Mouse (Mus musculus) limb, embryonic 15.5 days (tissue): Measurements from ENCODE around the gene Rab11a. TPM values are rescaled to one million over a fixed set of nuclear protein-coding genes. Genes with fewer than 3 reads are reported as not detected.

ENCODE experiments used
- ATAC-seq: fragments of 200-750 bp; cut with Nextera tagmentation; 2 replicates; pipeline ENCODE4 v1.8.0; 2017; ENCODE audit warnings: low read depth, moderate TSS enrichment; ENCODE audit not compliant: insufficient number of reproducible peaks, low FRiP score, low TSS enrichment
- H3K27ac ChIP-seq: fragments of 300-500 bp; sonication (generic); 2 replicates; pipeline ENCODE4 v1.5.1; 2015; ENCODE audit warnings: moderate library complexity, mild to moderate bottlenecking, inconsistent platforms
- H3K27me3 ChIP-seq: fragments of 300-500 bp; sonication (generic); 2 replicates; pipeline ENCODE4 v1.6.1; 2015; ENCODE audit warnings: inconsistent platforms
- H3K36me3 ChIP-seq: fragments of 300-500 bp; sonication (generic); 2 replicates; pipeline ENCODE4 v1.6.1; 2015; ENCODE audit warnings: inconsistent platforms
- H3K4me1 ChIP-seq: fragments of 300-500 bp; sonication (generic); 2 replicates; pipeline ENCODE4 v1.6.1; 2015; ENCODE audit warnings: inconsistent platforms
- H3K4me2 ChIP-seq: fragments of 300-500 bp; sonication (generic); 2 replicates; pipeline ENCODE4 v1.6.1; 2015; ENCODE audit warnings: mild to moderate bottlenecking, inconsistent platforms
- H3K4me3 ChIP-seq: fragments of 300-500 bp; sonication (generic); 2 replicates; pipeline ENCODE4 v1.5.1; 2015; ENCODE audit warnings: mild to moderate bottlenecking, inconsistent platforms
- H3K9ac ChIP-seq: fragments of 300-500 bp; sonication (generic); 2 replicates; pipeline ENCODE4 v1.6.1; 2015; ENCODE audit warnings: inconsistent platforms
- H3K9me3 ChIP-seq: fragments of 300-500 bp; sonication (generic); 2 replicates; pipeline ENCODE4 v1.6.1; 2016; ENCODE audit warnings: inconsistent platforms
- WGBS: fragments of 180-500 bp; shearing (Covaris S2); methylation state at CpG from one replicate; pipeline ENCODE4 v1.1.7; 2015; 5-methylcytosine and 5-hydroxymethylcytosine counted together
- polyA plus RNA-seq: library from polyadenylated mRNA; unstranded; fragments of >200 nt; fragmentation: Nextera tagmentation; extraction: Ambion mirVana; gene quantifications from 2 replicates; pipeline ENCODE4 v1.2.1, GENCODE M21; 2015

The Rab11a gene
- polyA plus RNA-seq, 1 experiment from 2014 or later = 503 TPM

DNA sequence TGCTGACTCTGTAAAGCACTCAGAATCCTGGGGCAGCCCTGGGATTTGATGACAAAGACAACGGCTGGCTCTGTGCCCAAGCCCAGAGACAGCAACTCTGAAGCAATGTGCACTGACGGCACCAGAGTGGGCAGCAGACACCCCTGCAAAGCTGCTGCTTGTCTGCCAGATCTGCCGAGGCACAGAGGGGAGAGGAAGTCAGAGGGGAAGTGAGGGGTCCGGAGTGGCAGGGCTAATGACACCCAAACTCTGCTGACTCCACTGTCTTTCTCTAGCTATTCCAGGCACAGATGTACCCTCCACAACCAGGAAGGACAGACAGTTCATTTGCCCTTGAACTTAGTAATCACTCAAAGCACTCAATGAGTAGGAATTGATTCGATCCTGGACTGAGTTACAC, 33.7 kb upstream of the Rab11a start:
- Histone ChIP-seq H3K9ac (no peak overlapping the region), H3K4me3 (no peak overlapping the region), H3K4me2 (no peak overlapping the region), H3K9me3 (no peaks in the 10 kb centered on the region), H3K27me3 (no peaks in the 10 kb centered on the region), H3K36me3 (no peaks in the 10 kb centered on the region), H3K4me1 (no peaks in the 10 kb centered on the region), H3K27ac (no peak overlapping the region)
- no peak for ATAC-seq
- 61% methylated on average over 5 of the region's 5 CpGs for WGBS

DNA sequence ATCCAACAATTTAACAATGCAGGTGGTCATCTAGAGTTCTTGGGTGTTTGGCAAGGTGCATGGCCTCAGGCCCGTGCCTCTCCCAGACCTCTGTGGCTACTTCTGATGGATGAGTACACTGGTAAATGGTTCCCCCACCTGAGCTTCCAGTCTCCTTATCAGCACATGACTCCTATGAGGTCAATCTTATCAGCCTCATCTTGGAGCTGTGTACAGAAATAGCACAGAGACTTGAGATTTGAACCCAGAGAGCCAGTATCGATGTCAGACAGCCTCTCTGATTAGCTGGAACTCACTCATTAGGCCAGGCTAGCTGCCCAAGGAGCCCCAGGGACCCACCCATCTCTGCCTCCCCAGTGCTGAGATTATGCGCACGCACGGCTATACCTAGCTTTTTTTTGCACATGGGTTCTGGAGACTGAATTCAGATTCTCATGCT, 32.9 kb upstream of the Rab11a start:
- no peaks in the 10 kb centered on the region for H3K9me3 ChIP-seq
- WGBS = 81% methylated on average over 5 of the region's 5 CpGs
- H3K9ac ChIP-seq = no peak overlapping the region
- no peak for ATAC-seq
- H3K4me3 ChIP-seq = no peak overlapping the region
- H3K27ac ChIP-seq = no peak overlapping the region
- no peaks in the 10 kb centered on the region for H3K4me1 ChIP-seq
- H3K27me3 ChIP-seq = no peaks in the 10 kb centered on the region
- no peaks in the 10 kb centered on the region for H3K36me3 ChIP-seq
- H3K4me2 ChIP-seq = no peak overlapping the region

DNA sequence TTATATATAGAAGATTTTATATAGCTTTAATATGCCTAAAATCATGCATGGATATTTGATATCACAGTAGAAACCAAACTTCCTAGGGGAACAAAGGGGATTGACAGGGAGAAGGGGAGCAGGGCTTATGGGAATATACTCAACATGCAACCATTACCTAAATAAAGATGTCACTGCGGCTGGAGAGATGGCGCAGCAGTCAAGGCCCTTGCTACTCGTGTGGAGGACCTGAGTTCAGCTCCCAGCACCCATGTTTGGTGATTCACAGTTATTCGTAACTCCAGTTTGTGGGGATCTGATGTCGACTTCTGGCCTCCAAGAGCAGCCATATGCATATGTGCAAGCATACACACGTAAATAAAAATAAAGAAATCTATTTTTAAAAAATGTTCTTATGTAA, 32.4 kb upstream of the Rab11a start:
- no peak overlapping the region for H3K9ac ChIP-seq
- H3K4me3 ChIP-seq = no peak overlapping the region
- H3K4me1 ChIP-seq = no peaks in the 10 kb centered on the region
- no peak for ATAC-seq
- H3K36me3 ChIP-seq = no peaks in the 10 kb centered on the region
- H3K27me3 ChIP-seq = no peaks in the 10 kb centered on the region
- H3K9me3 ChIP-seq = no peaks in the 10 kb centered on the region
- H3K27ac ChIP-seq = no peak overlapping the region
- no peak overlapping the region for H3K4me2 ChIP-seq
- WGBS = 91% methylated on average over 6 of the region's 6 CpGs

DNA sequence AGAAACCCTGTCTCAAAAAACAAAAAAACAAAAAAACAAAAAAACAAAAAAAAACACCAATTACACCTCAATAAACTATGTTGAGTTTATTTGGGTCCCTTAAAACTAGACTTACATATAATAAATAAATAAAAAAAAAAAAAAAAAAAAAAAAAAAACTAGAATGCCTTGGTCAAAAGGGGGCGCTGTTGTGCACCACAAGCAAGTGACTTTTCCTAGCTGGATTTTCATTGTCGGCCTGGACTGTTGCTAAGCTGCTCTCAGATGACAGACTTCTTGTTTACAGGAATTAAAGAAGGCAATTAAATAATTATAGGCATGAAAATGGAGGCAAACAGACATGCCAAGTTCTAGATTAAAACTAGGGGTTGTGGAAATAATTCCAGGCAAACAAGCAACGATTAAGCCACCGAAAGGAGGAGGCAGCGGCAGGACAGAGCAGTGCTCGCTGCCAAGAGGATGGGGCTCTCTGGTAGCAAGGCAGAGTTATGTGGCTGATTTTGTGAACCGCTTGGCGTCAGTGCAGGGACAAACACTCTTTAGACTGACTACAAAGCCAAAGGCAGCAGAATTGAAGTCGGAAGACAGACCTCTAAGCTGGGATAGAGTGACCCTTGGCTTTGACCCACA, 31.6 kb upstream of the Rab11a start:
- Histone ChIP-seq H3K9me3 (no peaks in the 10 kb centered on the region), H3K4me1 (no peaks in the 10 kb centered on the region), H3K27me3 (no peaks in the 10 kb centered on the region), H3K4me2 (no peak overlapping the region), H3K36me3 (no peaks in the 10 kb centered on the region), H3K9ac (no peak overlapping the region), H3K4me3 (no peak overlapping the region), H3K27ac (no peak overlapping the region)
- no peak for ATAC-seq
- WGBS = 43% methylated on average over 9 of the region's 9 CpGs

DNA sequence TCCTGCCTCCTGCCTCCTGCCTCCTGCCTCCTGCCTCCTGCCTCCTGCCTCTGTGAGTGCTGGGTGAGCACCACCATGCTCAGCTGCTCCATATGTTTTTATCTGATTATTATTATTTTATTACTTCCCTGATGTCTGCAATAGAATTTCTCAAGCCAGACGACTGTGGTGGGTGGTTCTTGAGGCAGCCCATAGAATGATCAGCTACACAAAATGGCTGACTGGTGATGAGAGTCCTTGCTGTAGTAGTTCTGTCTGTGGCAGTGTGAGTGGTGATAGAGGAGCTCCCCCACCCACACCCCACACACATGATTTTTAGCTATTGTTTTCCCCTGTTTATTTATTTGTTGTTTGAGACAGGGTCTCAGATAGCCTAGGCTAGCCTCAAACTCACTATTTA, 30.2 kb upstream of the Rab11a start:
- H3K36me3 ChIP-seq = no peaks in the 10 kb centered on the region
- no peak overlapping the region for H3K9ac ChIP-seq
- no peak overlapping the region for H3K27ac ChIP-seq
- ATAC-seq = no peak
- H3K4me1 ChIP-seq = no peaks in the 10 kb centered on the region
- no peaks in the 10 kb centered on the region for H3K27me3 ChIP-seq
- H3K4me2 ChIP-seq = no peak overlapping the region
- WGBS = 34% methylated on average over 1 of the region's 1 CpGs
- H3K9me3 ChIP-seq = no peaks in the 10 kb centered on the region
- H3K4me3 ChIP-seq = no peak overlapping the region

DNA sequence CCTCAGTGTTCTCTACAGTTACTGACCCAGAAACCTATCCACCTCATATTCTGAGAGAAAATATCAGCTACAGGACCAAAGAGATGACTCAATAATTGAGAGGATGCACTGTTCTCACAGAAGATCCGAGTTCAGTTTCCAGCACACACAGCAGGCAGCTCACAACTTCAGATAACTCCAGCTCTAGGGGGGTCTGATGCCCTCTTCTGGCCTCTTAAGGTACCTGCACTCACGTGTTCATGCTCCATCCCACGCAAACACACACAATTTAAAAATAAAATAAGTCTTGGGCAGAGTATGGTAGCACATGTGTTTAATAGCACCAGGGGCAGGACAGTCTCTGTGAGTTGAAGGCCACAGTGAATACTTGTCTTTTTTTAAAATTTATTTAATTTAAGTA, 28.6 kb upstream of the Rab11a start:
- no peak overlapping the region for H3K4me3 ChIP-seq
- H3K9ac ChIP-seq = no peak overlapping the region
- 87% methylated on average over 3 of the region's 3 CpGs for WGBS
- no peak overlapping the region for H3K27ac ChIP-seq
- no peaks in the 10 kb centered on the region for H3K27me3 ChIP-seq
- H3K4me2 ChIP-seq = no peak overlapping the region
- no peaks in the 10 kb centered on the region for H3K9me3 ChIP-seq
- H3K36me3 ChIP-seq = no peaks in the 10 kb centered on the region
- ATAC-seq = no peak
- no peaks in the 10 kb centered on the region for H3K4me1 ChIP-seq

DNA sequence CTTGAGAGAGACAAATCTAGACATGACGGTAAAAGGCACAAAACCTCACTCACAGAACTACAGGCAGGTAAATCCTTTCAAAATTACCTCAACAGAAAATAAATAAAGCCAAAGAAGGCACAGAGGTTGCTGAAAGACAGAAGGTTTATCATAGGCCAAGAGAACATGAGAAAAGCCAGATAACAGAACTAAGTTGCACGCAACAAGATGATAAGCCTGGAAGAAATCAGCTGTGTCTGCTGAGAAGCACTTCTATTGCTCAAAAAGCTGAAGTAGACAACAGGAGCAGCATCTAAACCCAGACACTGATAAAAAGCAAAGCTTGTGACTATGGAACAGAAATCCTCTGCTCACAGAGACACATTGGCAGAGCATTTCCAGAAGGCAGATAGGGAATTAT, 27.3 kb upstream of the Rab11a start:
- H3K9ac ChIP-seq = no peak overlapping the region
- H3K9me3 ChIP-seq = no peaks in the 10 kb centered on the region
- no peak overlapping the region for H3K27ac ChIP-seq
- WGBS = 88% methylated on average over 2 of the region's 2 CpGs
- H3K27me3 ChIP-seq = no peaks in the 10 kb centered on the region
- no peak for ATAC-seq
- no peak overlapping the region for H3K4me2 ChIP-seq
- no peaks in the 10 kb centered on the region for H3K36me3 ChIP-seq
- no peaks in the 10 kb centered on the region for H3K4me1 ChIP-seq
- H3K4me3 ChIP-seq = no peak overlapping the region

DNA sequence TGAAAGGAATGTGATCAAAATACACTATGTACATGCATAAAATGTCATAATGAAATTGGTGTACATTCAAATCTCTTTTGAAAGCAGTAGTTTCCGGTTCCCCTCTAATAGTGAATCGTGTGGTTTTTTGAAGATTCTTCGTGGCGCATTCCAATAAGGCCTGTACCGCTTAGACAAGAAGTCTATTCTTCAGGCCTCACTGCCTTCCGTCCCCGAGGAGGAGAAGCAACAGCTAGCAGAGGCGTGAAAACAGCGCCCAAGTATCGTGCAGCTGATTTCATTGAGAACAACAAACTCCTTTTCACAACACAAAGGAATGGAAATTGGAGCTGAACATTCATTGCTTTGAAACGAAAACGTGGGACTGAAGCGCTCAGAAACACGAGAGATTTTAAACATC, 20.5 kb upstream of the Rab11a start:
- WGBS = 77% methylated on average over 14 of the region's 14 CpGs

DNA sequence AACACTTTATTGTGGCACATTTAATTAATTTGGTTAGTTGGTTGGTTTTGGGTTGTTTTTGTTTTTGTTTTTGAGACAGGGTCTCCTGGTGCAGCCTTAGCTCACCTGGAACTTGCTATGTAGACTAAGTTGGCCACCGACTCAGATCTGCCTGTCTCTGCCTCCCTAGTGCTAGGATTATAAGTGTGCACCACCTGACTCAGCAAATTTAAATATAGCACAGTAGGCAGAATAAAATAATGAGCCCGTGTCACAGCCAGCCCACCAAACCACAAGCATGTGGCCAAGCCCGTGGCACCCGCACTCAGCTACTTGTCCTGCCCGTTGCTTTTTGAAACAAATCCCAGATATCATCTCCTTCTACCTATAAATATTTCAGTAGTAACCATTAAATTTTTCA, 15.0 kb upstream of the Rab11a start:
- no peaks in the 10 kb centered on the region for H3K9me3 ChIP-seq
- H3K4me2 ChIP-seq = no peak overlapping the region
- no peak for ATAC-seq
- no peak overlapping the region for H3K4me3 ChIP-seq
- no peak overlapping the region for H3K9ac ChIP-seq
- no peaks in the 10 kb centered on the region for H3K27me3 ChIP-seq
- H3K4me1 ChIP-seq = no peaks in the 10 kb centered on the region
- H3K27ac ChIP-seq = no peak overlapping the region
- WGBS = 80% methylated on average over 5 of the region's 5 CpGs
- no peaks in the 10 kb centered on the region for H3K36me3 ChIP-seq

More for the DNA sequence above, 20.5 kb upstream of the Rab11a start:
- Histone ChIP-seq H3K9ac (no peak overlapping the region), H3K27me3 (no peaks in the 10 kb centered on the region), H3K27ac (no peak overlapping the region), H3K4me3 (no peak overlapping the region), H3K4me1 (no peaks in the 10 kb centered on the region), H3K4me2 (no peak overlapping the region), H3K9me3 (no peaks in the 10 kb centered on the region), H3K36me3 (no peaks in the 10 kb centered on the region)
- ATAC-seq = no peak

DNA sequence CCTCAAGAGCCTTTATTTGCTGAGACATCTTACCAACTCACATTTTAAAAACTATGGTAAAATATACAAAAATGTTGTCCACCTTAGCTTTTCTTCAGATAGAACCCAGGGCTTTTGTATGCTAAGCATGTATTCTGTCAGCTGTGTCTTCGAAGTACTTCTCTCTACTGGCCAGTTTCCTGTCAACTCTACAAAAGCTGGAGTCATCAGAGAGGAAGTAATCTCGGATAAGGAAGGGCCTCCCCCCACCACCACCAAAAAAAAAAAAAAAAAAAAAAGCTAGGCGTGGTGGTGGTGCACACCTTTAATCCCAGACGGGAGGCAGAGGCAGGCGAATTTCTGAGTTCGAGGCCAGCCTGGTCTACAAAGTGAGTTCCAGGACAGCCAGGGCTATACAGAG, 11.8 kb upstream of the Rab11a start:
- no peak overlapping the region for H3K4me2 ChIP-seq
- no peak overlapping the region for H3K4me3 ChIP-seq
- H3K36me3 ChIP-seq = no peaks in the 10 kb centered on the region
- no peak overlapping the region for H3K9ac ChIP-seq
- no peaks in the 10 kb centered on the region for H3K9me3 ChIP-seq
- no peaks in the 10 kb centered on the region for H3K4me1 ChIP-seq
- ATAC-seq = no peak
- WGBS = 85% methylated on average over 6 of the region's 6 CpGs
- no peak overlapping the region for H3K27ac ChIP-seq
- H3K27me3 ChIP-seq = no peaks in the 10 kb centered on the region

DNA sequence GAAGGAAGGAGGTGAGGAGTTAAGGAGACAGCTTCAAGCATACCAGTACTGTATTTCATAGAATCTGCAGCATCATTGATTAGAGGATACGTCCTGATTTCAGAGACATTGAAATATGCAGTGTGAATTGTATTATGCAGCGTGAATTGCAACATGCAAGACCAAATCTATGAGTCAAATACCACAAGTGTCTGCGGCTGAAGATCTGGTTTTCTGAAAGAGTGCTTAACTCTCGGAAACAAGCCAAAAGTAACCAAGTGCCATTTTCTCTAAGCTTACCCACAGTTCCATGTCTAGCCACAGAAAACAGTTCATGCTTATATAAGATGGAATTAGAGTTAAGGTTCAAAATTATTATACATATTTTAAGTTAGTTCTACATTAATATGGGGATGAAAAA, 10.2 kb upstream of the Rab11a start:
- H3K36me3 ChIP-seq = no peaks in the 10 kb centered on the region
- H3K4me1 ChIP-seq = no peaks in the 10 kb centered on the region
- H3K9me3 ChIP-seq = no peaks in the 10 kb centered on the region
- no peak overlapping the region for H3K4me2 ChIP-seq
- ATAC-seq = no peak
- no peaks in the 10 kb centered on the region for H3K27me3 ChIP-seq
- 75% methylated on average over 4 of the region's 4 CpGs for WGBS
- H3K4me3 ChIP-seq = no peak overlapping the region
- H3K27ac ChIP-seq = no peak overlapping the region
- H3K9ac ChIP-seq = no peak overlapping the region

DNA sequence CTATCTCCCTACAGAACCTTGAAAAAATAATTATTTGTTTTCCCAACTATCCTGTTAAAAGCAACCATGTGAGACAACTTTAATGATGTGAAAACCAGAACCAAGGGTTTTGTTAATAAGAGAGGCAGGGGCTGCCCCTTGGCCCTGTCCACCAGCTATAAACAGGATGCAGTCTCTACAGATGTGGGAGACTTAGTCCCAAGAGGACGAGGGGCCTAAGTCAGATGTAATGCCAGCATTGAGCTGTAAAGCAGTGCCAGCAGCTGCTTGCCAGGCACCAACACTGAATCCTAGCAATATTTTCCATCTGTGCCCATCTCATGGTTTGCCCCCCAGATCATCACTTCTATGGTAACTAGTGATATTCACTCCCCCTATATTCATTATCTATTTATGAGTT, 4.9 kb upstream of the Rab11a start:
- no peak for ATAC-seq
- H3K36me3 ChIP-seq = no peaks in the 10 kb centered on the region
- no peak overlapping the region for H3K27ac ChIP-seq
- no peak overlapping the region for H3K4me3 ChIP-seq
- H3K4me2 ChIP-seq = no peak overlapping the region
- no peak overlapping the region for H3K9ac ChIP-seq
- H3K9me3 ChIP-seq = no peaks in the 10 kb centered on the region
- no peaks in the 10 kb centered on the region for H3K27me3 ChIP-seq
- no peaks in the 10 kb centered on the region for H3K4me1 ChIP-seq
- 41% methylated on average over 1 of the region's 1 CpGs for WGBS

DNA sequence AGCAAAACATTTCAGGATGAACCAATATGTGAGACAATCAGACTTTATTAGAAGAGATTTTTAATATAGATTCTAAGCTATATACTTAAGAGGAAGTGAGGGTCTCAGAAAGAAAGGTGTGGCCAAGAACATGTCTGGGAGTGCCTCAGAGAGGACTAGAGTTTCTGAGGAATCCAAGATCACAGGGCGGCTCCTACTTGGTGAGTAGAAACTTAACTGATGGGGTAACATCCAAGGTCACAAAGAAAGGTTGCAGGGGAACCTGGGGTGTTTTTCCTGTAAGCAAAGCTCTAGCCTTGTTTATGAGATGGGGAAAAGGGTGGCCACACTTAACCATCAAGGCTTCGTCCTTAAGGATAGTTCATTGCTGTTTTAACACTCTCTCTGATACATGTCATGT, 1.4 kb upstream of the Rab11a start:
- H3K4me1 ChIP-seq = peaks cover 4% of the 10 kb centered on the region; the same call in 1 of the 2 replicates
- no peak overlapping the region for H3K4me3 ChIP-seq
- no peak overlapping the region for H3K9ac ChIP-seq
- no peaks in the 10 kb centered on the region for H3K36me3 ChIP-seq
- no peak overlapping the region for H3K27ac ChIP-seq
- 78% methylated on average over 2 of the region's 2 CpGs for WGBS
- no peak for ATAC-seq
- no peak overlapping the region for H3K4me2 ChIP-seq
- H3K27me3 ChIP-seq = no peaks in the 10 kb centered on the region
- H3K9me3 ChIP-seq = no peaks in the 10 kb centered on the region
